Mouse (Mus musculus) 3134 (cell line): ENCODE data around the gene Tsen54.
"Not testable (repeated sequence)": the region's sequence is repeated elsewhere in the genome, so short reads cannot be mapped to it uniquely, and the experiment has no call there.

ENCODE experiments used
- DNase-seq: peaks from one replicate; pipeline ENCODE4 v3.0.0-alpha.2; 2011; ENCODE audit warnings: low spot score; ENCODE audit not compliant: insufficient read length; ENCODE audit errors: extremely low read depth

Gene Tsen54

DNA sequence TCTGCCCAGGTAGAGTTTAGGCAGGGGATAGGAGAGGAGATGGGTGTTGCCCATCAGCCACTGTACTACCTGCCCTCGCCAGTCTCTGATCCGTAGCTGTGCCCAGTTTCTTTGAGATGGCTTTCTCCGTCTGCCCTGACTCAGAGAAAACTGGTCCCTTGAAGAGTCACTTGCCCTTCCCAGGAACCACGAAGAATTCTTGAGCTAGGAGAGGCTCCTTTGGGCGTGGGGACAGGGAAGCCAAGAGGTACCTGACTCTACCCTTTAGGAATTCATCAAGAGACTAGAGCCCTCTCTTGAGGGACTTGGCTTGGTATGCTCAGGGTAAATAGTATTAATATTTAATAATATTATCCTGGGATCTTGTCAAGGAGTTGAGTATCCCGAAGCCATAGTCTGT, 13.1 kb downstream of the Tsen54 start:
- peak; percentile 45 for DNase-seq

DNA sequence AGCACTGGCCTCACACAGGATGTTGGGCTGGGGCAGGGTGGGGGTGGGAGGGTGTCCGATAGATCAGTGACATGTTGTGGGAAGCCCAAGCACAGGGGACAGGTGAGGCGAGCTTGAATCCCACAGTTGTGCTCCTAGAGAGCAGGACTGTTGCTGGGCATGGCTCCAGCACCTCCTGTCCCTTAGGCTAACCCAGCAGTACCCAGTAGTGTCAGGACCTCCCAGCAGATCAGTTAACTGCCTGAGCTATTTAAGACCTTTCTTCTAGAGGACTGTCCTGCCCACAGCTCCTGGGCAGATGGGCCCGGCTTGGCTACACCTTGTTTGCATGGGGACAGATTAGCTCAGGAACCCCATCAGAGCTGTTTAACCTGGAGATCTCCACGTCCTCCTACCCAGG, 14.5 kb downstream of the Tsen54 start:
- DNase-seq: no peak

DNA sequence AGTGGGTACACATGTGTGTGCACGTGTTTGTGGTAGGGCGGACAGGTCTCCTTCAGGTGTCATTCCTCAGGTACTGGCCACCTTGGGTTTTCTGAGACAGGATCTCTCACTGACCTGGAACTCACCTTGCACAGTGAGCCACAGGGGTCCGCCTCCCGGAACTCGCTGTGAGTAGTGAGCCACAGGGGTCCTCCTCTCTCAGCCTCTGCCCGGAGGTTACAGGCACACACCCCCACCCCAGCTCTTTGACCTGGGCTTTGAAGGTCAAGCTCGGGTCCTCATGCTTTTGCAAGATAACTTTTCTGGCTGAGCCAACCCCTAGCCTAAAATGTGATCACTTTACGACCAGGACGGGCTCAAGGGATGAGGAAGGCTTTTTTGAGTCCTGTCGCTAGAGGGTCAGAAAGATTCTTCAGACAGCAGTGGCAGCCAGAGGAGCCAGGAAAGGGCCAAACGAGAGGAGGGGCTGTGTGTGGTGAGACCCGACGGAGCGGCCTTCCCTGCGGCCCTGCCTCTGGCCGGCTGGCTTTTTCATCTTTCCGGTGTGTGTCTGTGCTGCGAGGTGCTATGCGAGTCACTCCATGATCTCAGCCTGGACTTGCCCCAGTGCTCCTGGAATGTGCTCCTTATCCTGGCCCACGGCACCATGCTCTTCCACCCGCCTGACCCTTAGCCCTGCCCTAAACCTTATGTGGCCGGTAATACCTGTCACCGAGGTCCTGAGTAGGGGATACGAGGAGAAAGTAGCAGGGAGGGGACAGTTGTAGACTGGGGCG, 16.2 kb downstream of the Tsen54 start:
- no peak for DNase-seq

DNA sequence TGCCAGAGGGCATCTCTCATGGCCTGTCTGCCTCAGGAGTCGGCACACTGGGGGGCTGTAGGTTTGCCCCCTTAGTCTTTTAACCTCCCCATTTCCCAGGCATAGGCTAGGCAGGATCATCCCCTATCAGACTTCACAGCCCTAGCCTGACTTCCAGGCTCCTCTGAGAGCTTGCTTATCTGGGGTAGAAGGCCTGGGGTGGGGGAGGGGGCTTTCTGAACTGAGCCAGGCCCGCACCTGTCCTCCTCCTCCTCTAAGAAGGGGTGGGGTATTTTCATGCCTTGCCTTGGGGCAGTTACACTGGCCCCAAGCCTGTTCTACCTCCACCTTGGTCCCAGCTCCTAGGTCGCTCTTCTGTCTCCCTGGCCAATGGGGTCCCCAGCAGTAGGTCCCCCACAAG, 17.0 kb downstream of the Tsen54 start:
- no peak for DNase-seq

DNA sequence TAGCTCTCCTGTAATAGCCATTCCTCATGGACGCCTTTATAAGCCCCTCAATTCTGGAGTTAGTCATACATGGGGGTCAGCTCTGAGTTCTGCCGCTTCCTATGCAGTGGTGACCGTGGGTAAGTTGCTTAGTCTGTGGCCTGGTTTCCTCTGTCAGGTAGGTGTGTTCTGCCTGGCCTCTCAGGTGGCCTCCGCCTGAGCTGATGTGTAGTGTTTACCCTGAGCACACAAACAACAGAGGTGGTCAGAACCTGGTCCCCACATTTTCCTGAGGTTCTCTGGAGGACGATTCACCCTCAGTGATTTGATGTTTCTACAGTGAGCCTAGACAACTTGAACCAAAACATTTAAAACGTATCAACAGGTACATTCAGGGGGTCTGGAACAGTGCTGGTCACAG, 17.5 kb downstream of the Tsen54 start:
- no peak for DNase-seq

DNA sequence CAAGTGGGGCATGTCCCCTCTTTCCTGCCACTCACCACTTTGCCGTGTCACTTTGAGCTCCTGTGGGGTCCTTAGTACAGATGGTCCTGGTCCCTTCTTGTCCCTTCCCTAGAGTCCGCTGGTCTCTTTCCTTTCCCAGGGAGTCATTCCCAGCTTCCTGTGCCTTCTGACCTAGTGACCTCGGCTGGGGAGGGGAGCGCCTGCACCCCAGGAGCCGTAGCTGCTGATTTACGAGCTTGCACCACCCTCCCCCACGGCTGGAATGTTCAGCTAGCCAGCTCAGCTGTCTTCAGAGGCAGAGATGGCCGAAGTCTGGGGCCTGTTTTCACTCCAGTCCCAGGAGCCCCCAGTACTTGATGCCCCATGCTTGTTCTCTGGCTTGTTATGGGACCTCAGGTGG, 18.0 kb downstream of the Tsen54 start:
- DNase-seq: no peak

DNA sequence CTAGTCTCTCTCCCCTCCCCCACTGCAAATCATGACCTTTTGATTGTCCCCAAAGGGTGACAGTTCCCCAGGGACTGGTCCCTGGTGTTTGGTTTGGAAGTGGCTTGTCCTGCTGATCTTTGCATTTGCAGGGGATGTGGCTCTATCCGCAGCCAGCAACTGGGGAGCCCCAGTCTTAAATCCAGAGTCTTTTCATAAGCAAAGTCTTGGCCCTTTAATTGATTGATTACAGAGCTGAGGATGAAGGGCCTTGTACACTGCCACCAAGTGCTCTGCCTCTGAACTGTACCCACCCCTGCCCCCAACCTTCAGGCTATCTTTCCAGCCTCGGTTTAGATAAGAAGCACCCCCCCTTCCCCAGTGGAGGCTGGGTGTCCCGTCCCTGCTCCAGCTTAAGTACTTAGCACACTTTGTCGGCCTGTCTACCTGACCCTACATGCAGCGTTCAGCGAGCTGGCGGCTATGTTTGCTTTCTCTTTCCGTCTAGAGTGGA, 18.5 kb downstream of the Tsen54 start:
- no peak for DNase-seq

DNA sequence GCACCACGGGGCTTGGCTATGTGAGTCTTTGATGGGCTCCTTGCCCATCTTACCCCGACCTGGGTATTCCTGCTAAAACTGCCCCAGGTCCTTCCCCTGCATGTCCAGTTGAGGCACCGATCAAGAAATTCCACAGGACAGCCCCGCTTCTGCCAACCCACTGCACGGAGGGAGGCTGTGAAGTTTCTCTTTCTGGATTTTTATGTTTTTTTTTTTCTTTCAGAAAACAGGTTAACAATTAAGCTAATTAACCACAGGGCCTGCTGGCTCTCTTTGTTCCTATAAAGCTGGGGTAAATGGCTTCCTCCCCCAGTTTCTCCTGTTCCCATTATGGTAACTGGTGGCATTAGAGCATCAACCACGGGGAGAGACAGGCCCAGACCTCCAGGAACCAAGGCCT, 19.5 kb downstream of the Tsen54 start:
- DNase-seq: no peak

DNA sequence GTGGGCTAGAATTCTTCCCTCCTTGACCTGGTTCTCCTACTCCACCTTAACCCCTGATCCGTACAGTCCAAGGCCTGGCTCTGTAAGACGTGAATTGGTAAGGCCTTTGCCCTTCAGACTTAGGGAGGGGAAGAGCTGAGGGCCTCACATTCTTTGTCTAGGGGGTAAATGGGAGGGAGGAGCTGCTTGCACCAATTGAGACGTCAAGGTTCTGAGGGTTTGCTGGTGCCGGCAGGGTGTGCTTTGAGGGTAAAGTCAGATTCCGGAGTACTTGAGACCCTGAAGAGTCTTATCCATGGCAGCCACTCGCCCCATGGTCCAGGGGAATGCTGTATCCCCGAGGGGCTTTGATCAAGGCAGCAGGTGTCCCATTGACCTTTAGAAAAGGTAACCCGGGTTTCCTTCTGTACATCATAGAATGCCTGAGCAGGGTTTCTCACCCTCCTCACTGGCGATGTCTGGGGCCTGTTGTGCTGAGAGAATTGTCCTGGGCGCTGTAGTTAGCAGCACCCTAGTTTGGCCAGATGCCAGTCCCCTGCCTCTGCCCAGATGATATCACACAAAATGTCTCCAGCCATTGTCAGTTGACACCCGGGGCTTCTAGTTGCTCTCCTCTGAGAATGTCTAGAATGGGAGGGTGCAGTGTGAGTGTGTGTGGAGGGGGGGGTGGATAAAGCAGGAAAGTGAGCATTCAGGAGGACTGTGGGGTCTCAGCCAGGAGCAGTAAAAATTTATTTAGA, 22.3 kb downstream of the Tsen54 start:
- no peak for DNase-seq

DNA sequence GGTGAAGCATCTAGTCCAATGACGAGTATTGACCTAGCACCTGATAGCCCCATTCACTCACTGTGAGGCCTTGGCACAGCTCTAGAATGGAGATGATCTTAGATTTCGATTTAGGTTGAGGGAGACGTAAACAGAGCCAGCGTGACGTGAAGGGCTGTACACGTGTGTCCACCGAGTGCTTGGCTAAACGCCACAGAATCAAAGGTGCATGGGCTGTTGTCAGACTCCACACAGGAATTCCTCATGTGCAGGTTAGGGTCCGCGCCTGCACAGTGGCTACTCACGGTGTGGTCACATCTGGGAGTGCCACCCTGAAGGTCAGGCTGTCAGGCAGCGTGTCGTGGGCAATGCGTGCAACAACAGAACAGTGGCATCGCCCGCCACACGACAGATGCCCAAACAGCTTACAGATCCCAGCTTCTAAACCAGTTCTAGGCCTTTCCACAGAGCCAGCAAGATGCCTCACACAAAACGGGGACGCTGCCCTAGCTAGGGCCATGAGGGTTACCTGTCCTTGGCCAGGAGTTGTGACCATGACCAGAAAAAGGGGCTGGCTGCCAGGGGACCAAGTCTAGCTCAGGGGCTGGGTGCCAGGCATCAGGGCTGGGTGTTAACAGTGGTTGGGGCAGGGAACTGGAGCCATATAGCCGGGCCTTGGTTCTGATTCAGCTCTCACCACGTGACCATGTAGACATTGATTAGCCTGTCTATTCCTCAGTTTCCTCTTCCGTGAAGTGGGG, 23.3 kb downstream of the Tsen54 start:
- DNase-seq: no peak

DNA sequence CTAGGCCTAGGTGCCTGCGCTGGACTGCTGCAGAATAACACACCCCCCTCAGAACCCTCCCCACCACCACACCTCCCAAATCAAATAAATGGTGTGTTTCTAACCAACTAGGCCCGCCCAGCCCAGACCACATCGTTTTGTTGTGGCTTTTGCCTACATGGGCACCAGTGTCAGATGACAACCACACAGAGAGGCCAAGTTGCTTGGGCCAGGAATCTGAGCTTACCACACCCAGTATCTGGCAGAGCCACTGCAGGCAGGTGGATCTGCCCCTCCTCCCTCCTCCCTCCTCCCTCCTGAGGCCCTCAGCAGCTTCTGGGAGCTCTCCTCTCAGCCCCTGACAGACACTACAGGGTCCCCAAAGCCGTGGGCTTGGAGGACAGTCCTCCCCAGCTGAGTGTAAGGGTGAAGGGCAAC, 24.4 kb downstream of the Tsen54 start:
- peak; percentile 46 for DNase-seq

DNA sequence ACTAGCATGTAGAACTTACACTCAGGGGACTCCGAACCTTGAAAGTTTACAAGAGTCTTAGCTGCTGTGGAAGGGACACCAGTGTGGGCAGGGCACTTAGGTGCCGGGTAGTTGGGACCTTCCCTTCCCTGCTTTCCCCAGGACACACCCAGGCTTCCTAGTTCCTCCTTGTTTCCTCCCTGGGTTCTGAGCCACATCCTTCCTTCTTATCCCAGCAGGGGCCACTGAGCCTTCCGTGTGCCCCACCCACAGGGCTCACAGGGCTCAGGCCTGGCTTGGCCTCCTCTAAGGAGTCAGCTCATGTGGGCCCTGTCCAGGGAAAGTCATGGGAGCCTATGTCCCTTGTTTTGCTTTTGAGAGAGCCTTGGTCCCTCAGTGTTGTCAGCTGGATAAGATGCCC, 25.2 kb downstream of the Tsen54 start:
- DNase-seq: no peak

DNA sequence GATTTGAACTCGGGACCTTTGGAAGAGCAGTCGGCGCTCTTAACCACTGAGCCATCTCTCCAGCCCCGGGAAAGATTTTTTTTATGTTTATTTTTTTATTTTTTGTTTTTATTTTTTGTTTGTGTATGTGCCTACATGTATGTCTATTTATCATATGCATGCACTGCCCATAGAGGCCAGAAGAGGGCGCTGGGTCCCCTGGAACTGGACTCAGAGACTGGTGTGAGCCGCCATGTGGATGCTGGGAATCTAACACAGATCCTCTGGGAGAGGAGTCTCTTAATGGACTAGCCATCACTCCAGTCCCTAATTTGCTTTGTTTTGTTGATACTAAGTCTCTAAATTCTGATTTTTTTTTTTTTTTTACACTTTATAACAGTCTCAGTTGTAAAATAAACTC, 26.5 kb downstream of the Tsen54 start:
- DNase-seq: no peak

DNA sequence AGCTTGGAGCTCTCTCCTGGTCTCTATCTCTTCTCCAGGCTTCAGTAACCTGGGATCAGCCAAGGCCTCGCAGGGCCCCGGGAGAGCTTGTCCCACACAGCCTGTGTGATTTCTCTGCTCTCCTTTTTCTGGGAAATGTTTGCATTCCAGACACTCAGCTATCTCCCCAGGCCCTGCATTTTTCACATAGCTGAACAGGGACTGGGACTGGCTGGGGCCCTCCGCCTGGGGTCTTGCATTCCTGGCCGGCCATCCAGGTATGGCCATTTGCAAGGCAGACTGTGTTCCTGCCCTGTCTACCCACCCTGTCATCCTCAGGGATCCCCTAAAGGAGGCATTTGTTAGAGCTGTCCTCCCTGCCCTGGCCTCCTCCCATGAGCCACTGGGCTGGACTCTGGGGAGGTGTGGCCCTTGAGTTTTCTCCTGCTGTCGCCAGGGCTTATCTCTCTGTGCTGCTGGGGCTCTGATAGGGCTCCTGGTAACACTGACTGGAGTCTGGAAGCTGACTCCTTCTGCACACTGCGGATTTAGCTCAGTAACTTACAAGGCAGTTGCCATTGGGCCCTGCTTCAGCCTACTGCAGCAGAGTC, 27.5 kb downstream of the Tsen54 start:
- no peak for DNase-seq

DNA sequence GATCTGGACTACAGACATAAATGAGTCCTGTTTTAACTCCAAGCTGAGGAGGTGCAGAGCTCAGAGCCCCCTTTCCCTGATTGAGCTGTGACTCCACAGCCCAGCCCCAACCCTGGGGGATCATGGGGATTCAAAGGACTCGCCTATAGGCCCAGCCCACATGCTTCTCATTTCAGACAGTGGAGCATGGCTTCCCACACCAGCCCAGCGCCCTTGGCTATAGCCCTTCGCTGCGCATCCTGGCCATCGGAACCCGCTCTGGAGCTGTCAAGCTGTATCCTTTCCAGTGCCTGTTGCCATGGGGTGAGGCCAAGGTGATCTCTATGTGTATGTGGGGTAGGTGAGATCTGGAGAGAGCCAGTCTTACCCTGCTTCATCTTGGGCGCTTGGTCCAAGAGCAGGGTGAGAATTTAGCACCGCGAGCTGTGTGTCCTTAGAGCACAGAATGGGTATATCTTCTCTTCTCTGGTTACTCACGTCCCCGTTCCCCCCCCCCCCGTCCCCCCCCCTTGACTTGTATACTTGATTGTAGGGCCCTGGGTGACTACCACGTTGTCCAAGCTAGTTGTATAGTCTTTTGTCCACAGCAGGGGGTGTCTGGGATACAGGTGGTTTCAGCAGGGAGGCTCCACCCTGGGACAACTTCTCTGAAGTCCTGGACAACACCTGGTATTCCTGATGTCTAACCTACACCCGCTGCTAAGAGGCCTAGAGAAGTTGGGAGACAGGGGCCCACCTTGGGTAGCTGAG, 28.8 kb downstream of the Tsen54 start:
- DNase-seq: no peak

DNA sequence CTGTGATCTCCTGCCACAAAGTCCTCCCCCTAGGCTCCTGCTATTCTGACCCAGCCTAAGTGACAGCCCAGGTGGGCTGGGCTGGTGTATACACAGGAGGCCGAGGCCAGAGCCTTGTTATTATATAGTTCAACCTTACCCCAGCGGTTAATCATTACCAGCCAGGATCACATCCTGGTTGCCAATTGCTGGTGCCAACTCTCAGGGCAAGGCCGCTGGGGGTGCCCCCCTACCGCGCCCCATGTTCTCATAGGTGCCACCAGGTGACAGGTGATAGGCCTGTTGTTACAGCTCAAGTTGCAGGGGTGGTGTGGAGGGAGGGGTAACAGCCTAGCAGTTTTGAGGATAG, 29.3 kb downstream of the Tsen54 start:
- DNase-seq: no peak

DNA sequence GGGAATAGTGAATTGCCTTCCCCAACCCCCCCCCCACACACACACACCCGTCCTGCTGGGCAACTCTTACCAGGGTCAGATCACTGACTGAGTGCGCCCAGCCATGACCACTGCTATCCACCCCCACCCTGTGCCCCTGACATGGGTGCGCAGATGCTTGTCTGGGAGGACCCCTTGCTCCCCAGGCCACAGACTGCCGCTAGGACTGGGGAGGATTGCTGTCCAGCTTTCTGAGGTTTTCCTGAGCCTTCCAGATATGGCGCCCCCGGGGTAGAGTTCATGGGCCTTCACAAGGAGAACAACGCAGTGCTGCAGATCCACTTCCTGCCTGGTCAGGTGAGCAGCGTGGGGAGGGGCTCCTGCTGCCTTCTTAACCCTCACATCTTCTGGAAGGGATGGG, 29.7 kb downstream of the Tsen54 start:
- DNase-seq: no peak

DNA sequence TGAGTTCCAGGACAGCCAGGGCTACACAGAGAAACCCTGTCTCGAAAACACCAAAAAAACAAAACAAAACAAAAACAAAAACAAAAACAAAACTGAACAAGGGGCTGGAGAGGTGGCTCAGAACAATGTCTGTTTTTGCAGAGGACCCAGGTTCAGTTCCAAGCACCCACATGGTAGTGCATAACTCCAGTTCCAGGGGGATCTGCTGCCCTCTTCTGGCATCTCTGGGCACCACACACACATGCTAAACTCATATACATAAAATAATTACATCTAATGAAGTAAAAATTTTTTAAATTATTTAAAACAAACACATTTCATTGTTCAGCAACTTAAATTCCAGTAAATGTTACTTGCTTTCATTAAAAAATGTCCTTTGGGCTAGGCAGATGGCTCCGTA, 31.3 kb downstream of the Tsen54 start:
- no peak for DNase-seq

DNA sequence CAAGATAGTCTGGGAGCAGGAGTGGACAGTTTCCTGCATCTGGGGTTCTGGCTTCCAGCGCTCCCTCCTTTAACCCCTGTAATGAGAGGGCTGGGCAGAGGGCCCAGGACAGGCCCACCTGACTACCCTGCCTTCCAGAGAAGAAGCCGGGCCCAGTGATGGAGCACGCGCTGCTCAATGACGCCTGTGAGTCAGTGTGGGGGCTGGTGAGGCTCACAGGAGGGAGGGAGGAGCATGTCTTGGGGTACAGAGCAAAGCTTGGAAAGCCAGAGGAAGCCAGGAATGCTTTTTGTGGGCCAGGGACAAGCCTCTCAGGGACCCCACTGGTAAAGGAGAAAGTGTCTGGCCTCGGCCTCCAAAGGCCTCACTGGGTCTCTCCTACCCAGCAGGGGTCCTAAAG, 40.1 kb downstream of the Tsen54 start:
- no peak for DNase-seq

DNA sequence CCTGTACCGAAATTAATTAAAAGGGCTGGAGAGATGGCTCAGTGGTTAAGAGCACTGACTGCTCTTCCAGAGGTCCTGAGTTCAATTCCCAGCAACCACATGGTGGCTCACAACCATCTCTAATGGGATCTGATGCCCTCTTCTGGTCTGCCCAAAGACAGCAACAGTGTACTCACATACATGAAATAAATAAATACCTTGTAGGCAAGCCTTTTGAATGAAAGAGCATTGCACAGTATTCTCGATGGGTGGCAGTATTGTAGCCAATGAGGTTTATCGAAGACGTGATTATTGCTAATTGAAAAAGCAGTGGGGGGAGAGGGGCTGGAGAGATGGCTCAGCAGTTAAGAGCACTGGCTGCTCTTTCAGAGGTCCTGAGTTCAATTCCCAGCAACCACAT, 42.6 kb downstream of the Tsen54 start:
- not testable (repeated sequence) for DNase-seq

DNA sequence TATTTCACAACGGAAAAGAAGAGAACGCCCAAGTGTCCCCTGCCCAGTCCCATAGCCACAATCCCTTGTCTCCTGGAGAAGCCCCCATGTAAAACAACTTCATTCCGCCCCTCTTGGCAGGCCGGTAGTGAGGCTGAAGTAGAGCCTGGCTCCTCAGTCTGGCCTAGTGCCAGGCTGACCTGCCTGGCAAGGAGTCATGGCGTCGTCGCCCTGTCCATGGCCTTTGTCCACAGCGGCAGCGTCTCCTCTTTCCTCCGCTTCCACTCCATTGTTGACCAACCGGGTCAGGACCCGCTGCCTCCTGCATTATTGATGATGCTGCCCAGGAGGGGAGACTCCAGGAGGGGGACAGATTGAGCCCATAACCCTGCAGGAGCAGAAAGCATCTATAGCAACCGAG, 43.4 kb downstream of the Tsen54 start:
- DNase-seq: no peak
